Mouse (Mus musculus): ENCODE measurements around the gene Cers4. TPM values are rescaled to one million over a fixed set of nuclear protein-coding genes. Genes with fewer than 3 reads are reported as not detected.

The Cers4 gene
- polyA plus RNA-seq (2012; rRNA removed) = 47.3 and 62.1 TPM in 2 replicates

DNA sequence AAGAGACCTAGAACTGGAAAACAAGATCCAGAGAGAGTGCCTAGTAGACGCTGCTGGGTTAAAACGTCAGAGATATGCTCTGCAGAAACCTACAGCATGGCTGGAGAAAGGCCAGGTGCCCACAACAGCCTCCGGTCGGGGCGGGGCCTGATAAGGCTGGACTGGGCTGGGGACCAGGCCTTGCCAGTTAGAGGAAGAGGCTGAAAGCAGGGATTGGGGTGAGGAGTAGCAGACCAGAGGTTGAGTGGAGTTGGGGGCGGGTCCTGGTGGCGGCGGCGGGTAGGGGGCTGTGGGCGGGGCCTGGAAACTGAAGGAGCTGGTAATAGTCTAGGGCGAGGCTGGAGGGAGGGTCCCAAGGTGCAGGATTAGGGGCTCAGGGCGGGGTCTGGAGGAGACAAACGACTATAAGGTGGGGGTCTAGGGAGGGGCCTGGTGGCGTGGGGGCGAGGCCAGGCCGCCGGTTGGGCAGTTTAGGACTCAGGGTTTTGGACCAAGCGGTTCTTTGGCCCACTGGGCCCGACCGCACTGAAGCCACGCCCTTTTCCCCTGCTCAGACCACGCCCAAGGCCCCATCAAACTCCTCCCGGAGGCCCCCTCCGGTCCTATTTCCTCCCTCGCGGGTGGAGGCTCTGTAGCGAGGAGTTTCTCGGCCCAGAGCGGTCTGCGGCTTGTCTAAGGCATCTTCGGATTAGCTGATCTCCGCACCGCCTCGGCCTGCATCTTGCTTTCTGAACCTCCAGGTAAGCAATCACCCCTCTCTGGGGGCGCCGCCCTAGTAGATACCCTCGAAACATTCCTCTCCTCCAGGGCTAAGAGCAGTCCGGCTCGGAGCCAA lies at the start of gene Cers4:
Gene Cers4 (plus strand): TSS at position 176 of the 835 bp plus-strand sequence.
- Histone ChIP-seq H3K36me3 (ENCODE audit: control insufficient read depth, insufficient read depth, low read length) (no peaks in the 10 kb centered on the region), H3K27me3 (ENCODE audit: control insufficient read depth, insufficient read depth, low read length) (no peaks in the 10 kb centered on the region), H3K27ac (ENCODE audit: control insufficient read depth, insufficient read depth, low read length) (no peak within 1 kb of the TSS; the same call in 1 of the 2 replicates), H3K4me3 (ENCODE audit: control insufficient read depth, insufficient read depth, low read length) (peak within 1 kb of the TSS; percentile 50), H3K4me1 (replicated peaks; ENCODE audit: control insufficient read depth, insufficient read depth, low read length) (peaks cover 15% of the 10 kb centered on the region)
- TF ChIP-seq CTCF (IDR thresholded peaks at IDR 0.05; ENCODE audit: borderline replicate concordance, control insufficient read depth, extremely low read depth, insufficient read depth, low read length, poor library complexity) (no peak), POLR2A (IDR thresholded peaks at IDR 0.05; ENCODE audit: control insufficient read depth, extremely low read depth, insufficient read depth, low read length, poor library complexity) (no peak)
- peak; percentile 86 for DNase-seq
- 2% methylated on average over 39 of the region's 39 CpGs for WGBS

DNA sequence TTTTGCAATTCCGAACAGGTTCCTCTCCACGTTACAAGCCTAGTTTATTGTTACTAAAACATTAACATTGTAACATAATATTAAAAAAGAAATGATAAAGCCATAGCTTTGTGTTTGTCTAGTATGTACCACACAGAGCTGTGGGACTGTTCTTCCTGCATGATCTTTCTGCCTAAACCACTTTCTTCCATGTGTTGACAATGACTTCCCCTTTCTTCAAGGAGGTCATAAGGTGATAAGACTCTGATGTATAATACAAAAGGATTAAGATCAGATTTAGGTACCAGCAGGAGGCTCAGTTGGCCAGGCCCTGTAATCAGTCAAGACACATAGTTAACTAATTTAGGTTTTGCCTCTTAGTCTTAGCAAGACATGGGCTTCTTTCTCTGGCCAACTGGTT lies 34.7 kb upstream of the Cers4 start:
- TF ChIP-seq CTCF (IDR thresholded peaks at IDR 0.05; ENCODE audit: borderline replicate concordance, control insufficient read depth, extremely low read depth, insufficient read depth, low read length, poor library complexity) (no peak), POLR2A (IDR thresholded peaks at IDR 0.05; ENCODE audit: control insufficient read depth, extremely low read depth, insufficient read depth, low read length, poor library complexity) (no peak)
- WGBS = 79% methylated on average over 2 of the region's 2 CpGs
- no peak for DNase-seq

DNA sequence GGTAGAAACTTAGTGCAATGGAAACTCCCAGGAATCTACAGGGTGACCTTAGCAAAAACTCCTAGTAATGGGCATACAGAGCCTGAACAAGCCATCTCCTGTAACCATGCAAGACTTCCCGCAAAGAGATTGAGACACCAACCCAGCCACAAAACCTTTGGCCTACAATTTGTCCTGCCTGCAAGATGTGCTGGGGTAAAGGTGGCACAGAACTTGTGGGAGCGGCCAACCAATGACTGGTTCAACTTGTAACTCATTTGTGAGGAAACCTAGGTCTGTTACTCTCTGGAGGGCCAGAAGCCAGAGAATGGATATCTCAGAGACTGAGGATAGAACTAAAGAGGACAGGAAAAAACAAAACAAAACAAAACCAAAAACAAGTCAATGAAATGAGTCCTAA lies 29.8 kb upstream of the Cers4 start:
- TF ChIP-seq CTCF (IDR thresholded peaks at IDR 0.05; ENCODE audit: borderline replicate concordance, control insufficient read depth, extremely low read depth, insufficient read depth, low read length, poor library complexity) (no peak), POLR2A (IDR thresholded peaks at IDR 0.05; ENCODE audit: control insufficient read depth, extremely low read depth, insufficient read depth, low read length, poor library complexity) (no peak)
- no peaks in the 10 kb centered on the region for H3K36me3 ChIP-seq (ENCODE audit: control insufficient read depth, insufficient read depth, low read length)
- DNase-seq = no peak
- H3K4me3 ChIP-seq (ENCODE audit: control insufficient read depth, insufficient read depth, low read length) = no peak overlapping the region
- H3K27me3 ChIP-seq (ENCODE audit: control insufficient read depth, insufficient read depth, low read length) = no peaks in the 10 kb centered on the region
- H3K27ac ChIP-seq (ENCODE audit: control insufficient read depth, insufficient read depth, low read length) = no peak overlapping the region
- 98% methylated on average over 2 of the region's 2 CpGs for WGBS
- no peaks in the 10 kb centered on the region for H3K4me1 ChIP-seq (replicated peaks; ENCODE audit: control insufficient read depth, insufficient read depth, low read length)

More for the DNA sequence above, 34.7 kb upstream of the Cers4 start:
- Histone ChIP-seq H3K36me3 (ENCODE audit: control insufficient read depth, insufficient read depth, low read length) (no peaks in the 10 kb centered on the region), H3K4me1 (replicated peaks; ENCODE audit: control insufficient read depth, insufficient read depth, low read length) (no peaks in the 10 kb centered on the region), H3K27ac (ENCODE audit: control insufficient read depth, insufficient read depth, low read length) (no peak overlapping the region), H3K27me3 (ENCODE audit: control insufficient read depth, insufficient read depth, low read length) (no peaks in the 10 kb centered on the region), H3K4me3 (ENCODE audit: control insufficient read depth, insufficient read depth, low read length) (no peak overlapping the region)

DNA sequence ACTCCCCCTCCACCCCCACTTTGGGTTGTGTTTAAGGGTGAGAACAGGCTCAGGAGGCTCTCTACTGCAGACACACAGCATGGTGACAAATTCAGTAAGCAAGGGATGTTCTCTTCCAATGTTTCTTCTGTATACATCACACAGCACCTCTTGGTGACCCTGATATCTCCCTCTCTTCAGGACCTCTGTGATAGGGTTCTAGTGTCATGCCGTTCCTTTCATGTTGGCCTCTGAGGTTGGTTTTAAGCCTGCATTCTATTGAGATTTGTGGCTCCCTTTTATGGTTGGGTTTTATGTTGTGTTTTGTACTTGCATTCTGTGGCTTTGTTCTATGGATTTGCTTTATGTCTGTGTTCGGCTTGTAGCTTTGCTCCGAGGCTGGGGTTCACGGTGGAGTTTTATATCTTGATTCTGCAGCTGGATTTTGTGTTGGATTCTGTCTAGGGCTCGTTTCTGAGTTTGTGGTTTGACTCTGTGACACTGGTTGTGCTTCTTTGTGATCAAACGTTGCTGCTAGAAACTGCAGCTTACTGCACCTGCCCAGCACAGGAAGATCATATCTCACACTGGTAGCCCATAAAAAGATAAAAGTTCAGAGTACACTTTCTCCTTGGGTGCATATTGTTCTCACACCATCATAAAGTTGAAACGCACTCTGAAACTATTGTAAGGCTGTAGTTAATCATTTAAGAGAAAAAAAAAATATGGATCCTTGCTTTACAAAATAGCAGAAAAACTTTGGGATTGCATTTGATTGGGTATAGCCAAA lies 18.2 kb upstream of the Cers4 start:
- no peak for DNase-seq

DNA sequence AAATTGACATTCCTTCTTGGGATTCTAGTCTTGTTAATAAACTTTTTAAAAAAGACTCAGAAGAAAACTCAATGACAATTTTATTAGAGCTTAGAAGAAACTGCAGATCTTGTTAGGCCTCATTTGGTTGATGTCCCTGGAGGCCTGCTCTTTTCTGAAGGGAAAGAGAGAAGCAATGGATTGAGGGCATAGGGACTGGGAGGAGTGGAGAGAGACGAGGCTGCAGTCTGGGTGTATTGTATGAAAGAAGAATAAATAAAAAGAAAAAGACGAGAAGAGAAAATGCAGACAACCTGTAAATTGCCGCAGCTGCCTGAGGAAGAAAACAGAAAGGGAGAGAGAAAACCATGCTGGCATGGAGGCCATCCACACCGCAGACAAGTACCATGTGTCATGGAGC lies 11.7 kb upstream of the Cers4 start:
- H3K4me1 ChIP-seq (replicated peaks; ENCODE audit: control insufficient read depth, insufficient read depth, low read length) = no peaks in the 10 kb centered on the region
- no peak overlapping the region for H3K27ac ChIP-seq (ENCODE audit: control insufficient read depth, insufficient read depth, low read length)
- WGBS = 94% methylated on average over 4 of the region's 4 CpGs
- TF ChIP-seq POLR2A (IDR thresholded peaks at IDR 0.05; ENCODE audit: control insufficient read depth, extremely low read depth, insufficient read depth, low read length, poor library complexity) (no peak), CTCF (IDR thresholded peaks at IDR 0.05; ENCODE audit: borderline replicate concordance, control insufficient read depth, extremely low read depth, insufficient read depth, low read length, poor library complexity) (no peak)
- DNase-seq = no peak
- H3K4me3 ChIP-seq (ENCODE audit: control insufficient read depth, insufficient read depth, low read length) = no peak overlapping the region
- no peaks in the 10 kb centered on the region for H3K27me3 ChIP-seq (ENCODE audit: control insufficient read depth, insufficient read depth, low read length)
- no peaks in the 10 kb centered on the region for H3K36me3 ChIP-seq (ENCODE audit: control insufficient read depth, insufficient read depth, low read length)

More for the DNA sequence above, 18.2 kb upstream of the Cers4 start:
- peaks cover 5% of the 10 kb centered on the region for H3K4me1 ChIP-seq (replicated peaks; ENCODE audit: control insufficient read depth, insufficient read depth, low read length)
- TF ChIP-seq CTCF (IDR thresholded peaks at IDR 0.05; ENCODE audit: borderline replicate concordance, control insufficient read depth, extremely low read depth, insufficient read depth, low read length, poor library complexity) (no peak), POLR2A (IDR thresholded peaks at IDR 0.05; ENCODE audit: control insufficient read depth, extremely low read depth, insufficient read depth, low read length, poor library complexity) (no peak)
- H3K27me3 ChIP-seq (ENCODE audit: control insufficient read depth, insufficient read depth, low read length) = no peaks in the 10 kb centered on the region
- H3K27ac ChIP-seq (ENCODE audit: control insufficient read depth, insufficient read depth, low read length) = no peak overlapping the region
- WGBS = 5% methylated on average over 7 of the region's 7 CpGs
- no peaks in the 10 kb centered on the region for H3K36me3 ChIP-seq (ENCODE audit: control insufficient read depth, insufficient read depth, low read length)
- no peak overlapping the region for H3K4me3 ChIP-seq (ENCODE audit: control insufficient read depth, insufficient read depth, low read length)

DNA sequence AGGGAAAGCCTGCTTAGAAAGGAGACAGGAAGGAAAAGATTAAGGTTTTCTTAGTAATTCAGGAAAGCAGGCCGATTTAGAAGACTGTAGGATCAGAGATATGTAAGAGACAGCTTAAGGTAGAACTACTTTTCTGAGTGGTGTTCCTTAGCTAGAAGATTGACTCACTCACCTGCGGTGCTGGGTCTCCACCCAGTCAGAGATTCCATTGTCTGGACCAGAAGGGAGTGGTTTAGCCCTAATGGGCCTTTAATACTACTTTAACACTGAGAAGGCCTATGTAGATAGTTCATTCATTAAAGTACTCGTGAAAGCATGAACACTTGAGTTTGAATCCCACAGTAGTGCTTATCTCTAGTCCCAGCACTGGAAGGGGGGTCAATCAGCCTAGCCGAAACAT lies 11.2 kb upstream of the Cers4 start:
- H3K4me1 ChIP-seq (replicated peaks; ENCODE audit: control insufficient read depth, insufficient read depth, low read length) = no peaks in the 10 kb centered on the region
- whole genome bisulfite sequencing = 79% methylated on average over 4 of the region's 4 CpGs
- H3K36me3 ChIP-seq (ENCODE audit: control insufficient read depth, insufficient read depth, low read length) = no peaks in the 10 kb centered on the region
- no peaks in the 10 kb centered on the region for H3K27me3 ChIP-seq (ENCODE audit: control insufficient read depth, insufficient read depth, low read length)
- no peak overlapping the region for H3K4me3 ChIP-seq (ENCODE audit: control insufficient read depth, insufficient read depth, low read length)
- no peak for TF ChIP-seq POLR2A (IDR thresholded peaks at IDR 0.05; ENCODE audit: control insufficient read depth, extremely low read depth, insufficient read depth, low read length, poor library complexity)
- TF ChIP-seq CTCF (IDR thresholded peaks at IDR 0.05; ENCODE audit: borderline replicate concordance, control insufficient read depth, extremely low read depth, insufficient read depth, low read length, poor library complexity) = no peak
- H3K27ac ChIP-seq (ENCODE audit: control insufficient read depth, insufficient read depth, low read length) = no peak overlapping the region
- no peak for DNase-seq

Data from thymus, adult 2 months (tissue).